Mouse (Mus musculus) activated CD4-positive, CD25-positive, alpha-beta regulatory T cell, adult 4 months (primary cell): ENCODE measurements around the gene Cbfb. TPM values are rescaled to one million over a fixed set of nuclear protein-coding genes. Genes with fewer than 3 reads are reported as not detected.
"Not testable (repeated sequence)": the region's sequence is repeated elsewhere in the genome, so short reads cannot be mapped to it uniquely, and the experiment has no call there.

ENCODE experiments used
- ATAC-seq: one replicate; pipeline ENCODE4 v1.8.0; 2017
- polyA plus RNA-seq, 2 experiments: library from polyadenylated mRNA; unstranded; fragments of 100-300 nt; shearing (Covaris generic); gene quantifications; one replicate each; pipeline ENCODE4 v1.2.1; 2017

Gene Cbfb
- polyA plus RNA-seq, 2 experiments from 2014 or later, result 34.0 to 49.2 TPM

GRCm38 (mm10) chr8:105182201-105182600 lies 11.7 kb downstream of the Cbfb start:
- no peak for ATAC-seq

DNA sequence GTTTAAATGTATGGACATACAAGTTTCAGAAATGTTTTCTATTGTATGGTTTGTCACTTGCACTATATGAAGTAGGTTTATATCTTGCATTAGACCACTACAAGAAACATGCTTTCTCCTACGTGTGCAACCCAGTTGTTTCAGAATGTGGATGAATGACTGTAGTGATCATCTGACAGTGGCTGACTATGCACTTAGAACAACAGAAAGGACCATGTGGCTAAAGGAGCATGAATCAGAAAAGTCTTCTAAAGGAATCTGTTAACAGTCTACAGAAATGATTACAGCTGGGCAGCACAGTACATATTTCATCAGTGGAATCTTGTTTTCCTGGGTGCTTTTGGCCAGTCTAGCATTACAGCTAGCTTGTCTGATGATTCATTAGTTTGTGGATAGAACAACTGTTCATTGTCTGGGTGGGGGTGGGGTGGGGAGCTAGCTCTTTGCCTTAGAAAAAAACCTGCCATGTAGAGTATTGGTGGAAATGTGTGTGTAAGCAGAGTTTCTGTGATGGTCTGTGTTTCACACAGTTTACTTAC lies 16.1 kb downstream of the Cbfb start:
- ATAC-seq, result no peak

GRCm38 (mm10) chr8:105192182-105192581 lies 21.7 kb downstream of the Cbfb start:
- no peak for ATAC-seq

DNA sequence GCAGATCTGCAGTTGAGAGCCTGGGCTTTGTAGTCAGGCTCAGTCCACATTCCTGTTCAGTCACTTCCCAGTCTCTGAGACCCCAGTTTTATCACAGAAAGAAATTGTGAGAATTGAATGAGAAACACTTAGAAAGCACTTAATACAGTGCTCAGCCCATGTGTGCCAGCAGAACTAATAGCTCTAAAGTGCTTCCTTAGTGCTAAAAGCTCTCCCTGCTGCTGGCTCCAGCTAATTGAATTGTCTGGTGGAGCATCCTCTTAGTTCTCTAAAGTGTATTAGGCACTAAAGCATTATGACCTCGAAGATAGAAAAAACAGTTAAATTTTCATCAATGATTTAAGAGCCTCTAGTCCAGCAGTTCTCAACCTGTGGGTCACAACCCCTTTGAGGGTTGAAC lies 35.3 kb downstream of the Cbfb start:
- ATAC-seq, result no peak

- ATAC-seq, result no peak
Observed at GRCm38 (mm10) chr8:105206766-105207275, 36.3 kb downstream of the Cbfb start.

DNA sequence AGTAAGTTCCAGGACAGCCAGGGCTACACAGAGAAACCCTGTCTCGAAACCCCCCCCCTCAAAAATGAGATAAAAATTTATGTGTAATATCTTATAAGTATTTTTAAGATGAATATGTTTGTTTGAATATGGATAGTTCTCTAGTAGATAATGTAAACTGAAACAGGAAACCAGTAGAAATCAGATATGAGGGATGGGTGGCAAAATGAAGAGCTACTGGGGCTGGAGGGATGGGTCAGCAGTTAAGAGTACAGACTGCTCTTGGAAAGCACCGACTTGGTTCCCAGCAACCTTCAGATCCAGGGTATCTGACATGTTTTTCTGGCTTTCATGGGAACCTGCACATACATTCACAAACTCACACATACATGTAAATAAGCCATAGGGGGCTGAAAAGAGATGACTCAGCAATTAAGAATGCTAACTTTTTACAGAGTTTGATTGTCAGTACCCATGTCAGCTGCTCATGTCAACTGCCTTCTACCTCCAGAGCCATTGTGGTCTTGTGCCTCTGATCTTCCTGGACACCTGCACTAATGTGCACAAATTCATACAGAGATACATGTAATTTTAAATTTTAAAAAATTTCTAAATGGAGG lies 37.3 kb downstream of the Cbfb start:
- no peak for ATAC-seq

- no peak for ATAC-seq
Observed at GRCm38 (mm10) chr8:105209153-105210110, 39.0 kb downstream of the Cbfb start.

DNA sequence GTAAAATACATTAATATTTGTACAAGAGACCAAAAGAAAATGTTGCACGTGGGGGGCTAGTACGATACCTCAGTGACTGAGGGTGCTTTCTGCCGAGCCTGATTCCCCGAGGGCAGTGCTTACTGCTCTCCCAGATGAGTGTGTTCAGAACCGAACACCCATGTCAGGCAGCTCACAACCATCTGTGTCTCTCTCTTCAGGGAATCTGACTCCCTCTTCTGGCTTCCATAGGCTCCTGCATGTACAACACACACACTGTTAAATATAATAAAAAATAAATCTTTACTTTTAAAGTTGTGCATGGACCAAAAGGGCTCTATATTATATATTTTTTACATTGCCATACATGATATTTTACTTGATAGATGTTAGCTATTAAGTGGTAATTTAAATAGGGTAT lies 43.6 kb downstream of the Cbfb start:
- no peak for ATAC-seq

DNA sequence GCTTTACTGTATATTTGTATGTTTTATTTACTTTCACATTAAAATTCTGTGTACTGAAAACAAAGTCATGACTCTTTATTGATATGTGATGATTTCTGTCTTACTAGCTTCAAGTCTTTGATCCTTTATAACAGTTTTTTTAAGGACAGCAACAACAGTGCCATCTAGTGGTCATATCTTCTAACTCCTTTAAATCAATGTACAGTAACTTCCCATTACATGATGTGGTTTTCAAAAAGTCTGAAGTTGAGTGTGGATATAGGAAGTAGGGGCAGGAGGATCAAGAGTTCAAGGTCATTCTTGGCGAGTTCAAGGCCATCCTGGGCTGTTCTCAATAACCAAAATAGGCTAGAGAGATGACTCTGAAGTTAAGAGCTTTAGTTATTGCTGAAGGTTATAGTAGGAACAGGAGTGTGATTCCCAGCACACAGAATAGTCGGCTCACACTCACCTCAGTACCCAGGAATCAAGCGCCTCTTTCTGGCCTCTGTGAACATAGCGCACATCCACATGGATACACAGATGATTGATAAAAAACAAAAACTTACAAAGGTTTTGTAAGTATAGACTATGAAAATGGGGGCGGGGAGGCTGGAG lies 47.5 kb downstream of the Cbfb start:
- ATAC-seq, result peak; percentile 63

GRCm38 (mm10) chr8:105223850-105224249 lies 53.4 kb downstream of the Cbfb start:
- ATAC-seq, result no peak

GRCm38 (mm10) chr8:105224413-105225271 lies 54.2 kb downstream of the Cbfb start, which contains the start of gene D230025D16Rik:
TSS of gene D230025D16Rik (plus strand) at chr8:105225145.
- peak; percentile 87 for ATAC-seq

GRCm38 (mm10) chr8:105225272-105225593 lies 54.8 kb downstream of the Cbfb start:
- no peak for ATAC-seq

- ATAC-seq, result no peak
Observed at GRCm38 (mm10) chr8:105225917-105226316, 55.4 kb downstream of the Cbfb start.

GRCm38 (mm10) chr8:105231503-105232320 lies 61.2 kb downstream of the Cbfb start:
- ATAC-seq, result no peak

GRCm38 (mm10) chr8:105232321-105232693 lies 61.8 kb downstream of the Cbfb start:
- ATAC-seq, result not testable (repeated sequence)

DNA sequence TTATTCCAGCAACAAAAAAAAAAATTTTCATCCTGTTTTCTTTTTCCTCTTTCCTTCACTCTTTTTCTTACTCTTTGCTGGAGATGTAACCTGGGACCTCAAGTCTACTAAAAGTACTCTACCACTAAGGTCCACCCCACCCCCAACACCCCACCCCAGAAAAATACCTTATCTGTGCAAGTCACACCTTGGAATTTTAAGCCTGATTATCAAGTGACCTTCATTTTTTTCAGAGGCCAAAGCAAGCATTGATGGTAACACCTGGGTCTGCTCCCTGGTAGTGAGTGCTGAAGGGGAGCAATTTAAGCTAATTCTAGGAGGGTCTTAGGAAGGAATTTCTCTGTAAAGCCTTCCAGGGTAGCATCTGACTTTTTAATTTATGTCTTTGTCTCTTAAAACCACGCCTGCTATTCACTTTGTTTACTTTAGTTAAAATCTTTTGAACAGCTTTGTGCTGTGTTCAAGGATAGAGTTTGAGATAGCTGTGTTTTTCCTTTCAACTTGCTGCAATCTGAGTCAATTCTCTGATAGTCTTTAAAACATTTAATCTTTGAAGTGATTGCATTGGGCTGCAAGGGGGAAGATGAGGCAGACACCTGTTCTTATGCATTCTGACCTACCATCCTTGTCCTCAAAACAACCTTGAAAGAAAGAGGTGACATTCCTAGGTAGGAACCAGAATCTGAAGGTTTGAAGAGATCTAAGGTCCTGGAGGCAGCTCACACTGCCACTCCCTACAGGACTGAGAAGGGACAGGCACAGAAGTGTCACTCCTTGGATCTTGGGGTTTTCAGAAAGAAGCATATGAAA lies 62.9 kb downstream of the Cbfb start:
- ATAC-seq, result no peak

DNA sequence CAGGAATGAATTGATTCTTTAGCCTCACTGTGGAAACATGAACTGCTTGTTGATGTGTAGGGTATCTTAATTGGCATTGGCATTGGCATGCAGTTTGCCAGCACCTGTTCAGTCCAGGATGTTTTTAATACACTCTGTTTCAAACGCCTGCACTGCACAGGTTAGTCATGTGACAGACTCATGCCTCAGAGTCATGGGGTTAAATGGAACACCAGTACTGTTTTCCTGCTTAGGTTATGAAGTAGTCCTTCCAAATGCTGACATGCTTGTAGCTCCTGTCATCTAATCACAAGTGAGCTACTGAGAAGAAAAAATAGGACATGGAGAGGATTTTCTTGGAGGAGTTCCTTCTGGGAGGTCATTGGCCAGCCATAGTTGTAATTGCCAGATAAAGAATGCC lies 64.7 kb downstream of the Cbfb start:
- ATAC-seq, result no peak

DNA sequence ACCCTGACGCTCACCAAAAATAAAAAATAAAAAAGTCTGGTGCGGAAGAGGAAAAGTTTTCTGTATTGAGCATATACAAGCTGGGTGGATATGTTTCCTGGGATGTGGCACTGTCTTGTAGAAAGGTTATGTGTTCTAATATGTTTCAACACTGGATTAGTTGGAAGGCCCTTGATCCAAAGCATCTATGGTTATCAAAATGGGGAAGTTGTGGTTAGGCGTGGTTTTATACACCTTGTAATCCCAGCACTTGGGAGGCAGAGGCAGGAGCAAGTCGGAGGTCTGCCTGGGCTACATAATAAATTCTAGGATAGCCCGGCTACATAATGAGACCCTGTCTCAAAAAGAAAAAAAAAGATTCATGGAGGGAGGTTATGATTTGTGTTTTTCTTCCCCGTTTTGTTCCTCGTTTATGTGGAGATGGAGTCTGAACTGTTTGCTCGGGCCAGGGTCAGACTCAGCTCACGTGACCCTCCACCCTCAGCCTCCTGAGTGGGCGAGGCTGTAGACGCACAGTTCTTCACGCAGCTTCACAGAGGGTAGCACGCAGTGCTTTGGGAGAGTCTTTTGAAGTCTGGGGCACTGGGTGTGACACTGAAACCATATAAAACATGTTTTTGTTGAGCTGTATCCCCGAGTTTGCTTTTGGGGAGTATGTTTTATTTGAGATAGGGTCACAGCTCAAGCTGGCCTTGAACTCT lies 67.1 kb downstream of the Cbfb start:
- ATAC-seq, result no peak

- ATAC-seq, result no peak
Observed at GRCm38 (mm10) chr8:105241016-105241415, 70.5 kb downstream of the Cbfb start.

DNA sequence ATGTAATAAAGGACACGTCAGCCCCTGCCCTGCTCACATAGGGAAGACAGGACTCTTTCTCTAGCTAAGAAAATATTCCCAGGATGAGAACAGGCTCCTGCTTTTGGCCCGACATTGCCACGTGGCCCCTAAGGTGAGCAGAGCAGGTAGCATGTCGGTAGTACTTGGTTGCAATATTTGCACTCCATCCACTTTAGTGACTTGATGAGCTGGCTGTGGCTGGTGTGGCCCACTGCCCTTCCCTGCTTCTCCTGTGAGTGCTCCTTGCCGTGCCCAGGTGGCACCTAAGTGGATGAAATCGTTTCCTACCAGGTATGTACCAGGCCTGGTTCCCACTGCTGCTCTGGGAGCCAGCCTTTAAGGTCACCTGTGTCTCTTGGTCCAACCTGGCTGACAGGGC lies 81.5 kb downstream of the Cbfb start:
- ATAC-seq, result no peak
